Mouse (Mus musculus) forebrain, postnatal 0 days (tissue): ENCODE data around the gene Osbpl3. TPM values are rescaled to one million over a fixed set of nuclear protein-coding genes. Genes with fewer than 3 reads are reported as not detected.

Experiments
- ATAC-seq: fragments of 200-750 bp; cut with Nextera tagmentation; 2 replicates; pipeline ENCODE4 v1.8.0; 2017; ENCODE audit warnings: mild to moderate bottlenecking, moderate library complexity
- DNase-seq: peaks from one replicate; pipeline ENCODE4 v3.0.0-alpha.2; 2015
- H3K27ac ChIP-seq: fragments of 300-500 bp; sonication (generic); 2 replicates; pipeline ENCODE4 v1.5.1; 2014; ENCODE audit warnings: low read depth, mild to moderate bottlenecking, antibody characterized with exemption, low read length, moderate library complexity, mixed read lengths
- H3K27me3 ChIP-seq: fragments of 300-500 bp; sonication (generic); 2 replicates; pipeline ENCODE4 v1.6.1; 2014; ENCODE audit warnings: mild to moderate bottlenecking, low read length, mixed read lengths; ENCODE audit not compliant: insufficient read depth
- H3K36me3 ChIP-seq: fragments of 300-500 bp; sonication (generic); 2 replicates; pipeline ENCODE4 v1.6.1; 2014; ENCODE audit warnings: mild to moderate bottlenecking, moderate library complexity; ENCODE audit not compliant: insufficient read depth
- H3K4me1 ChIP-seq: fragments of 300-500 bp; sonication (generic); 2 replicates; pipeline ENCODE4 v1.6.1; 2014; ENCODE audit warnings: antibody characterized with exemption; ENCODE audit not compliant: insufficient read depth
- H3K4me2 ChIP-seq: fragments of 300-500 bp; sonication (generic); 2 replicates; pipeline ENCODE4 v1.6.1; 2014; ENCODE audit warnings: low read depth, mild to moderate bottlenecking, moderate library complexity
- H3K4me3 ChIP-seq: fragments of 300-500 bp; sonication (generic); 2 replicates; pipeline ENCODE4 v1.5.1; 2014; ENCODE audit warnings: low read depth, low read length, mixed read lengths
- H3K9ac ChIP-seq: fragments of 300-500 bp; sonication (generic); 2 replicates; pipeline ENCODE4 v1.6.1; 2014; ENCODE audit warnings: mild to moderate bottlenecking
- H3K9me3 ChIP-seq: fragments of 300-500 bp; sonication (generic); 2 replicates; pipeline ENCODE4 v1.6.1; 2016; ENCODE audit warnings: low read length
- CTCF ChIP-seq: sonication (generic); IDR thresholded peaks from 2 replicates; pipeline ENCODE4 v1.5.1; 2016; ENCODE audit warnings: antibody characterized with exemption, control low read depth, low read depth
- WGBS: fragments of 180-500 bp; shearing (Covaris S2); extraction: QIAGEN DNeasy Blood & Tissue Kit; methylation state at CpG from one replicate; pipeline ENCODE4 v1.1.7; 2014; 5-methylcytosine and 5-hydroxymethylcytosine counted together
- polyA plus RNA-seq: library from polyadenylated mRNA; unstranded; fragments of >200 nt; fragmentation: Nextera tagmentation; extraction: Ambion mirVana; gene quantifications from 2 replicates; pipeline ENCODE4 v1.2.1, GENCODE M21; 2015
- total RNA-seq: library from RNA; depleted of rRNA; stranded (reverse); fragments of >200 nt; gene quantifications from 2 replicates; pipeline ENCODE4 v1.2.3, GENCODE M21; 2014

Osbpl3 gene
- total and polyA plus RNA-seq, 2 experiments from 2014 or later, result 5.6 to 9.5 TPM

DNA sequence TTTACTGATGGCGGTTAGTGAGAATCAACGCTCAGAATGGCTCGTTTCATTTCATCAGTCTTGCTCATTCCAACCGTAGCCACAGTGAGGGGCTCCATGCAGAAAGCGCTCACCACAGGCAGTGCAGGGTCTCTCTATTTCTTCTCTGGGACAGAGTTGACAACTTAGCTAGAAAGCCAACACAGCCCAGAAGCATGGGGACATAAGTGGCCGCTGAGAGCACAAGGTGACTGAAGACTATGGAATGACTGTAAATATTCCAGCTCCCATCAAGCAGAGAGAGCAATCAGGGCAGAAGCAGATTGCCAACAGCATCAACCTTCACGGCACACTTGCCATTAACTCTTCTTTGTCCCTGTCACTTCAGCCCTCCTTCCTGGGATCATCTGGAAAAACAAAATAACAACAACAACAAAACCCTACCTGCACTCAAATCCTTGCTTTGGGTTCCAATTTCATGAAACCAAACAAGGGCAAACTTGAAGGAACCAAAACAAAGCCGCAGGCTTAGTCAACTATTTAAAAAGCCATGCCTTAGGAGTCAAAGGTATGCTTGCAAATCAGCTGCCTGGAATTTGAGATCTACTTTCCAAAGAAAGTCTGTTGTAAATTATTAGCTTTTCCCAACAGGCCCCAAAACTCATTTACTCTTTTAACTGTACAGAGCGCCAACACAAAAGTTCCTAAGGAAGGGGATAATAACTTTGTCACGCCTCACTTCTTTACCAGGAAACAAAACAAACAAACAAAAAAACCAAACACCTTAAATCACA is 36.3 kb downstream of the Osbpl3 start:
- 87% methylated on average over 10 of the region's 10 CpGs for WGBS
- Histone ChIP-seq H3K4me3 (no peak overlapping the region), H3K4me1 (0 out of 2 replicates have a peak, but pooled peaks cover 2% of the 10 kb centered on the region), H3K9ac (no peak overlapping the region), H3K27ac (no peak overlapping the region), H3K9me3 (no peaks in the 10 kb centered on the region), H3K27me3 (no peaks in the 10 kb centered on the region), H3K36me3 (no peaks in the 10 kb centered on the region), H3K4me2 (no peak overlapping the region)
- no peak for ATAC-seq
- no peak for DNase-seq
- TF ChIP-seq CTCF, result no peak

DNA sequence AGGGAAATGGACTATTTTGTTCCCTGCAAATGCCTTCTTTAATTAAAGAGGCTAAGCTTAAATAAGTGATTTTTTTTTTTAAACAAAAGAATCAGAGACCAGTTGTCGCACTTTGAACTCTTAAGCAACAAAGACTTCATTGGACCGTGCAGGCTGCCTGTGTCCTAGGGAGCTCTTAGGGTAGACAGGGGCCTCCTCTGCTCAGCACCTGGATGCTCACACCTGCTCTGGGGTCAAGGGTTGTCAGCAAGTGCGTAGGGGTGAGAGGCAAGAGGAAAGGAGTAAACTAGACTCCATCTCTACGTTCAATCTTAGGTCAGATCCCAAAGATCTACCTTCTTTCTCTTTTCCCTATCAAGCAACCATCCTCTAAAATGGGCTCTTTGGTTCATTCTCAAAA is 37.0 kb downstream of the Osbpl3 start:
- Histone ChIP-seq H3K4me2 (no peak overlapping the region), H3K27ac (no peak overlapping the region), H3K27me3 (no peaks in the 10 kb centered on the region), H3K4me1 (0 out of 2 replicates have a peak, but pooled peaks cover 7% of the 10 kb centered on the region), H3K9ac (no peak overlapping the region), H3K4me3 (no peak overlapping the region), H3K36me3 (no peaks in the 10 kb centered on the region), H3K9me3 (no peaks in the 10 kb centered on the region)
- no peak for ATAC-seq
- no peak for TF ChIP-seq CTCF
- 81% methylated on average over 4 of the region's 4 CpGs for WGBS
- no peak for DNase-seq

DNA sequence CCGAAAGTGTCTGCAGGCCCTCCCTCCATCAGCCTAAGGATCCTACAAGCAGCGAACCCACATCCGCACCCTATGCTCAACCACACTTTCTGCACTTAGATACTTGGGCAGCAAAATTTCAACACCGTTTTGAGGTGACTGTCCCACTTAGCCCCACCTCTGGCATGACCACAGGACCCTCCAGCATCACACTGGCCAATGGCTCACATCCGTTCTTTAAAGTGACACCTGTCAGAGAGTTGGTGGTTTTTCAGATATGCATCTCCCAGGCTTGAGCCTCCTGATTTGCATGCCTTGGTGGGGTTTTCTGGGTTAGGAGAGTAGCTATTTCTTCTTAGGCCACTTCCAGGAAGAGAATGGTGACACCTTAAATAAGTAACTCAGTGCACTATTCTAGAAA is 39.1 kb downstream of the Osbpl3 start:
- 96% methylated on average over 5 of the region's 5 CpGs for WGBS
- no peak for ATAC-seq
- no peak overlapping the region for H3K4me3 ChIP-seq
- H3K27me3 ChIP-seq, result no peaks in the 10 kb centered on the region
- H3K27ac ChIP-seq, result no peak overlapping the region
- H3K4me1 ChIP-seq, result peaks cover 18% of the 10 kb centered on the region
- H3K9ac ChIP-seq, result no peak overlapping the region
- H3K4me2 ChIP-seq, result no peak overlapping the region
- no peak for TF ChIP-seq CTCF
- no peak for DNase-seq
- no peaks in the 10 kb centered on the region for H3K9me3 ChIP-seq
- H3K36me3 ChIP-seq, result no peaks in the 10 kb centered on the region

- Histone ChIP-seq H3K36me3 (no peaks in the 10 kb centered on the region), H3K9ac (no peak overlapping the region), H3K27ac (no peak overlapping the region), H3K4me2 (no peak overlapping the region), H3K4me3 (no peak overlapping the region), H3K27me3 (no peaks in the 10 kb centered on the region), H3K9me3 (no peaks in the 10 kb centered on the region), H3K4me1 (peaks cover 18% of the 10 kb centered on the region)
- no peak for TF ChIP-seq CTCF
- DNase-seq (no peak), ATAC-seq (no peak)
- WGBS, result 75% methylated on average over 6 of the region's 6 CpGs
Measured at GRCm38 (mm10) chr6:50415431-50415830, 40.6 kb downstream of the Osbpl3 start.

- no peak overlapping the region for H3K9ac ChIP-seq
- H3K4me1 ChIP-seq, result peaks cover 18% of the 10 kb centered on the region
- TF ChIP-seq CTCF, result no peak
- peak overlapping the region; percentile 57 for H3K27ac ChIP-seq
- H3K36me3 ChIP-seq, result no peaks in the 10 kb centered on the region
- H3K4me3 ChIP-seq, result no peak overlapping the region
- WGBS, result 32% methylated on average over 6 of the region's 6 CpGs
- no peaks in the 10 kb centered on the region for H3K27me3 ChIP-seq
- ATAC-seq, result peak; percentile 64
- no peak overlapping the region for H3K4me2 ChIP-seq
- peak; percentile 70 for DNase-seq
- H3K9me3 ChIP-seq, result no peaks in the 10 kb centered on the region
Measured at GRCm38 (mm10) chr6:50414547-50414946, 41.5 kb downstream of the Osbpl3 start.

- ATAC-seq, result no peak
- no peak overlapping the region for H3K4me2 ChIP-seq
- no peaks in the 10 kb centered on the region for H3K36me3 ChIP-seq
- no peaks in the 10 kb centered on the region for H3K27me3 ChIP-seq
- no peak overlapping the region for H3K27ac ChIP-seq
- no peak for TF ChIP-seq CTCF
- H3K4me3 ChIP-seq, result no peak overlapping the region
- H3K9me3 ChIP-seq, result no peaks in the 10 kb centered on the region
- H3K9ac ChIP-seq, result no peak overlapping the region
- DNase-seq, result no peak
- H3K4me1 ChIP-seq, result peaks cover 18% of the 10 kb centered on the region
- 76% methylated on average over 1 of the region's 1 CpGs for WGBS
Measured at GRCm38 (mm10) chr6:50413381-50413780, 42.6 kb downstream of the Osbpl3 start.

DNA sequence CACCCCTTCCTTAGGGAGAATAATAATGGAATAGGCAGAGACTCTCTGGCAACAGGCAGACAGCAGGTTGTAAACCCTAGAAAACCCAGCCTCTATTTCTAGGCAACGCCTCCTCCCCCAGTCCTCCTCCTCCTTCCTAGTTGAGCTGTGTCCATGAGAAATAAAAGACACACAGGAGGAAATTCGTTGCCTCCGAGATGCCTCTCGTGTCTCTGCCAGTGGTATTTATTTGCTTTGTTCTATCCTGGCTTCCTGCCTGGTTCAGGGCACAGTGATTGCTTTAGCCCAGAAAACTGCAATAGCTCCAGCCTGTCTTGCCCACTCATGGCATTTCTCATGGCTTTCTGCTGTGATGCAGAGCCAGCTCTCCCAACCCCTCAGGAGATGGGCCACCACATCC is 43.8 kb downstream of the Osbpl3 start:
- H3K9me3 ChIP-seq, result no peaks in the 10 kb centered on the region
- no peak overlapping the region for H3K4me3 ChIP-seq
- H3K4me1 ChIP-seq, result peaks cover 18% of the 10 kb centered on the region
- no peak overlapping the region for H3K27ac ChIP-seq
- DNase-seq, result peak; percentile 64
- H3K27me3 ChIP-seq, result no peaks in the 10 kb centered on the region
- TF ChIP-seq CTCF, result no peak
- peak; percentile 67 for ATAC-seq
- WGBS, result 17% methylated on average over 4 of the region's 4 CpGs
- H3K9ac ChIP-seq, result no peak overlapping the region
- no peak overlapping the region for H3K4me2 ChIP-seq
- no peaks in the 10 kb centered on the region for H3K36me3 ChIP-seq
